Mouse (Mus musculus) frontal cortex, adult (tissue): Measurements from ENCODE around the gene Ubac1.

Experiments used
- ATAC-seq: cut with Nextera tagmentation; 2 replicates; pipeline ENCODE4 v1.9.2; 2017; ENCODE audit warnings: mild to moderate bottlenecking, moderate library complexity, mixed read lengths; ENCODE audit not compliant: low TSS enrichment

The Ubac1 gene

GRCm38 (mm10) chr2:26021561-26022257 lies at the start of gene Ubac1:
Ubac1 (minus strand) TSS chr2:26021747.
- ATAC-seq, result peak; percentile 85

- ATAC-seq, result peak; percentile 28; the same call in 1 of the 2 replicates
Observed at GRCm38 (mm10) chr2:26068592-26068991, 47.0 kb upstream of the Ubac1 start.

- no peak for ATAC-seq
Observed at GRCm38 (mm10) chr2:26068175-26068574, 46.6 kb upstream of the Ubac1 start.

GRCm38 (mm10) chr2:26066527-26066926 lies 45.0 kb upstream of the Ubac1 start:
- peak; percentile 79 for ATAC-seq

GRCm38 (mm10) chr2:26062742-26063427 lies 41.3 kb upstream of the Ubac1 start:
- ATAC-seq, result no peak

GRCm38 (mm10) chr2:26062241-26062640 lies 40.7 kb upstream of the Ubac1 start:
- ATAC-seq, result no peak

GRCm38 (mm10) chr2:26061018-26061666 lies 39.6 kb upstream of the Ubac1 start:
- ATAC-seq, result peak; percentile 66; the same call in 1 of the 2 replicates

- ATAC-seq, result no peak
Observed at GRCm38 (mm10) chr2:26057053-26057452, 35.5 kb upstream of the Ubac1 start.

GRCm38 (mm10) chr2:26056226-26056625 lies 34.7 kb upstream of the Ubac1 start:
- ATAC-seq, result no peak

- ATAC-seq, result no peak
Observed at GRCm38 (mm10) chr2:26055747-26056102, 34.2 kb upstream of the Ubac1 start.

GRCm38 (mm10) chr2:26055046-26055746 lies 33.6 kb upstream of the Ubac1 start:
- ATAC-seq, result peak; percentile 82; the same call in 1 of the 2 replicates

GRCm38 (mm10) chr2:26052806-26053205 lies 31.3 kb upstream of the Ubac1 start:
- no peak for ATAC-seq

- ATAC-seq, result no peak
Observed at GRCm38 (mm10) chr2:26048816-26049215, 27.3 kb upstream of the Ubac1 start.

- ATAC-seq, result no peak
Observed at GRCm38 (mm10) chr2:26044216-26044615, 22.7 kb upstream of the Ubac1 start.

- ATAC-seq, result no peak
Observed at GRCm38 (mm10) chr2:26042603-26043002, 21.1 kb upstream of the Ubac1 start.

GRCm38 (mm10) chr2:26041163-26041810 lies 19.7 kb upstream of the Ubac1 start:
- ATAC-seq, result no peak

- peak; percentile 65; the same call in 1 of the 2 replicates for ATAC-seq
Observed at GRCm38 (mm10) chr2:26039951-26040350, 18.4 kb upstream of the Ubac1 start.

- ATAC-seq, result no peak
Observed at GRCm38 (mm10) chr2:26037386-26037785, 15.8 kb upstream of the Ubac1 start.

GRCm38 (mm10) chr2:26034344-26035050 lies 12.9 kb upstream of the Ubac1 start:
- no peak for ATAC-seq

GRCm38 (mm10) chr2:26030288-26030687 lies 8.7 kb upstream of the Ubac1 start:
- ATAC-seq, result no peak
